ENCODE assay signal across 8 mouse cellular contexts in genomic region chr11:121203859-121204160, GRCm38 (mm10). TPM values are rescaled to one million over a fixed set of nuclear protein-coding genes. Genes with fewer than 3 reads are reported as not detected.
DNase-seq lines count a peak whose midpoint lies in the region; ATAC-seq and TF ChIP-seq lines count a peak whose summit lies in the region.

No protein-coding gene starts in this region.

- ATAC-seq in liver, embryonic 11.5 days (replicated peaks; ENCODE audit: low FRiP score) = no peak
- ATAC-seq in stomach, postnatal 0 days (ENCODE audit: low FRiP score, low TSS enrichment) = no peak

- TF ChIP-seq EP300 in stomach, postnatal 0 days (optimal IDR thresholded peaks at IDR 0.05) = no peak

- H3K9me3 ChIP-seq in liver, embryonic 11.5 days (ENCODE audit: control insufficient read depth, low read length) = no peaks in the 10 kb centered on the region
- no peaks in the 10 kb centered on the region for H3K9me3 ChIP-seq in stomach, postnatal 0 days (ENCODE audit: control insufficient read depth, low read length)

- DNase-seq in gastrocnemius, adult 2 months = no peak
- DNase-seq in gastrocnemius, adult 18-20 months (ENCODE audit: low spot score) = no peak
- no peak for DNase-seq in testis, postnatal 14 days (ENCODE audit: low spot score)
- no peak for DNase-seq in liver, embryonic 11.5 days (ENCODE audit: low spot score)
- no peak for DNase-seq in stomach, postnatal 0 days (ENCODE audit: low spot score)
- no peak for DNase-seq in right cerebral cortex, adult 18-20 months
- no peak for DNase-seq in gastrocnemius, postnatal 14 days

- no peak for TF ChIP-seq CTCF in gastrocnemius, adult 2 months (IDR thresholded peaks at IDR 0.05)
- TF ChIP-seq CTCF in testis, adult 2 months (IDR thresholded peaks at IDR 0.05; ENCODE audit: control insufficient read depth, insufficient read depth, insufficient replicate concordance, low read depth, low read length) = no peak
- no peak for TF ChIP-seq CTCF in stomach, postnatal 0 days (IDR thresholded peaks at IDR 0.05; ENCODE audit: low read depth)

- no peak for TF ChIP-seq POLR2A in testis, adult 2 months (IDR thresholded peaks at IDR 0.05; ENCODE audit: control insufficient read depth, low read depth, low read length)

- intact Hi-C loops in gastrocnemius, adult 2 months (cut with DNase I) = loop anchor here (5.0 kb wide), 2 partner anchors 152 to 187 kb away; no protein-coding TSS in a partner anchor
- intact Hi-C loops in gastrocnemius, postnatal 14 days (cut with DNase I; ENCODE audit: low total_unique reads) = no loop called here

- H3K4me2 ChIP-seq in liver, embryonic 11.5 days = peak overlapping the region; percentile 81
- peak overlapping the region; percentile 68 for H3K4me2 ChIP-seq in stomach, postnatal 0 days (replicated peaks; ENCODE audit: low read depth)

- H3K27me3 ChIP-seq in testis, adult 2 months (ENCODE audit: control insufficient read depth, insufficient read depth, low read length) = no peaks in the 10 kb centered on the region
- no peaks in the 10 kb centered on the region for H3K27me3 ChIP-seq in liver, embryonic 11.5 days (replicated peaks; ENCODE audit: control insufficient read depth, insufficient read depth, low read length)
- H3K27me3 ChIP-seq in stomach, postnatal 0 days (ENCODE audit: control insufficient read depth, insufficient read depth, low read length) = no peaks in the 10 kb centered on the region

- peak overlapping the region; percentile 94 for H3K27ac ChIP-seq in gastrocnemius, adult 2 months
- no peak overlapping the region for H3K27ac ChIP-seq in testis, adult 2 months (ENCODE audit: control insufficient read depth, insufficient read depth, low read depth, low read length)
- peak overlapping the region; percentile 52 for H3K27ac ChIP-seq in liver, embryonic 11.5 days (ENCODE audit: low read depth, low read length)
- no peak overlapping the region for H3K27ac ChIP-seq in stomach, postnatal 0 days (replicated peaks)

- peak overlapping the region; percentile 83 for H3K4me3 ChIP-seq in gastrocnemius, adult 2 months
- peak overlapping the region; percentile 85 for H3K4me3 ChIP-seq in testis, adult 2 months (ENCODE audit: control insufficient read depth, low read depth, low read length)
- H3K4me3 ChIP-seq in liver, embryonic 11.5 days (ENCODE audit: low read depth, low read length) = peak overlapping the region; percentile 70
- H3K4me3 ChIP-seq in stomach, postnatal 0 days (ENCODE audit: low read depth, low read length) = peak overlapping the region; percentile 74

- H3K36me3 ChIP-seq in testis, adult 2 months (ENCODE audit: control insufficient read depth, insufficient read depth, low read length) = no peaks in the 10 kb centered on the region
- no peaks in the 10 kb centered on the region for H3K36me3 ChIP-seq in liver, embryonic 11.5 days (ENCODE audit: control insufficient read depth, insufficient read depth, low read length)
- H3K36me3 ChIP-seq in stomach, postnatal 0 days (ENCODE audit: control insufficient read depth, insufficient read depth, low read length) = no peaks in the 10 kb centered on the region; the same call in 1 of the 2 replicates

- WGBS in liver, embryonic 11.5 days = under 1% methylated on average over 5 of the region's 5 CpGs
- WGBS in stomach, postnatal 0 days = 0% methylated on average over 5 of the region's 5 CpGs

- H3K9ac ChIP-seq in liver, embryonic 11.5 days (ENCODE audit: low read depth, low read length) = 0 out of 2 replicates have a peak overlapping the region, but pooled peaks have one; percentile 30
- no peak overlapping the region for H3K9ac ChIP-seq in stomach, postnatal 0 days (ENCODE audit: low read length)

- H3K4me1 ChIP-seq in testis, adult 2 months (ENCODE audit: control insufficient read depth, insufficient read depth, low read length) = peaks cover 8% of the 10 kb centered on the region
- peaks cover 11% of the 10 kb centered on the region for H3K4me1 ChIP-seq in liver, embryonic 11.5 days (replicated peaks; ENCODE audit: control insufficient read depth, insufficient read depth, low read length)
- no peaks in the 10 kb centered on the region for H3K4me1 ChIP-seq in stomach, postnatal 0 days (replicated peaks; ENCODE audit: control insufficient read depth, insufficient read depth)

RNA-seq across cellular contexts. Expression of gene Hexdc, which starts 0.4 kb away (rescaled TPM):
- total RNA-seq in gastrocnemius, adult 2 months (2021) = 1 to 10 TPM; 7.5 to 9.6 TPM
- 1 to 10 TPM; 5.7 to 7.1 TPM for total RNA-seq in gastrocnemius, adult 18-20 months (2021)
- polyA plus RNA-seq in testis, adult 2 months (2012; rRNA removed) = 5.2 and 6.0 TPM in 2 replicates
- 5.1 and 5.6 TPM in 2 replicates for polyA plus RNA-seq in liver, embryonic 11.5 days (2014; fragmentation: Nextera tagmentation; extraction: Ambion mirVana)
- polyA plus RNA-seq in stomach, postnatal 0 days (2015; fragmentation: Nextera tagmentation; extraction: Ambion mirVana) = 5.7 and 6.4 TPM in 2 replicates
- 1 to 10 TPM; 6.0 to 7.7 TPM for total RNA-seq in gastrocnemius, postnatal 14 days (2021)

RNA-seq across cellular contexts. Expression of gene Ogfod3, which starts 0.7 kb away (rescaled TPM):
- total RNA-seq in gastrocnemius, adult 2 months (2021) = 10 to 100 TPM; 11.4 to 14.1 TPM
- 10 to 100 TPM; 12.3 TPM for total RNA-seq in gastrocnemius, adult 18-20 months (2021)
- 2.7 and 3.1 TPM in 2 replicates for polyA plus RNA-seq in testis, adult 2 months (2012; rRNA removed)
- polyA plus RNA-seq in liver, embryonic 11.5 days (2014; fragmentation: Nextera tagmentation; extraction: Ambion mirVana) = 21.7 and 23.4 TPM in 2 replicates
- 22.2 and 23.3 TPM in 2 replicates for polyA plus RNA-seq in stomach, postnatal 0 days (2015; fragmentation: Nextera tagmentation; extraction: Ambion mirVana)
- total RNA-seq in gastrocnemius, postnatal 14 days (2021) = 10 to 100 TPM; 10.0 to 12.0 TPM

RNA-seq across cellular contexts. Expression of gene Cybc1, which starts 25.3 kb away (rescaled TPM):
- total RNA-seq in gastrocnemius, adult 2 months (2021) = 1 to 10 TPM; 3.3 to 3.6 TPM
- 1 to 10 TPM; 2.6 to 2.9 TPM for total RNA-seq in gastrocnemius, adult 18-20 months (2021)
- polyA plus RNA-seq in testis, adult 2 months (2012; rRNA removed) = 7.8 and 8.7 TPM in 2 replicates
- polyA plus RNA-seq in liver, embryonic 11.5 days (2014; fragmentation: Nextera tagmentation; extraction: Ambion mirVana) = 35.1 and 38.2 TPM in 2 replicates
- polyA plus RNA-seq in stomach, postnatal 0 days (2015; fragmentation: Nextera tagmentation; extraction: Ambion mirVana) = 26.9 and 27.4 TPM in 2 replicates
- 1 to 10 TPM; 4.4 to 5.6 TPM for total RNA-seq in gastrocnemius, postnatal 14 days (2021)

RNA-seq across cellular contexts. Expression of gene Narf, which starts 33.2 kb away (rescaled TPM):
- 100 to 1,000 TPM; 106 to 133 TPM for total RNA-seq in gastrocnemius, adult 2 months (2021)
- 100 to 1,000 TPM in 1 of 2 experiments, 10 to 100 TPM in 1; 75.8 to 117 TPM for total RNA-seq in gastrocnemius, adult 18-20 months (2021)
- 8.2 and 8.9 TPM in 2 replicates for polyA plus RNA-seq in testis, adult 2 months (2012; rRNA removed)
- 81.5 and 89.4 TPM in 2 replicates for polyA plus RNA-seq in liver, embryonic 11.5 days (2014; fragmentation: Nextera tagmentation; extraction: Ambion mirVana)
- polyA plus RNA-seq in stomach, postnatal 0 days (2015; fragmentation: Nextera tagmentation; extraction: Ambion mirVana) = 19.3 and 19.8 TPM in 2 replicates
- 10 to 100 TPM; 40.9 to 56.1 TPM for total RNA-seq in gastrocnemius, postnatal 14 days (2021)

RNA-seq across cellular contexts. Expression of gene Uts2r, which starts 43.7 kb away (rescaled TPM):
- total RNA-seq in gastrocnemius, adult 2 months (2021) = 1 to 10 TPM; 1.4 to 3.1 TPM
- 1 to 10 TPM in 1 of 2 experiments, under 1 TPM in 1; 0.62 to 1.0 TPM for total RNA-seq in gastrocnemius, adult 18-20 months (2021)
- polyA plus RNA-seq in testis, adult 2 months (2012; rRNA removed) = 0.31 and 0.35 TPM in 2 replicates
- not detected in 2 replicates for polyA plus RNA-seq in liver, embryonic 11.5 days (2014; fragmentation: Nextera tagmentation; extraction: Ambion mirVana)
- polyA plus RNA-seq in stomach, postnatal 0 days (2015; fragmentation: Nextera tagmentation; extraction: Ambion mirVana) = not detected in 2 replicates
- total RNA-seq in gastrocnemius, postnatal 14 days (2021) = 1 to 10 TPM; 1.6 to 2.1 TPM

Comparison
In these comparisons a context has a peak if more than half of its experiments do, and no peak if none do; other contexts are left out.
1. H3K27ac ChIP-seq: peak in gastrocnemius, adult 2 months (single experiment) and liver, embryonic 11.5 days (single experiment); none in testis, adult 2 months (single experiment) and stomach, postnatal 0 days (single experiment).
2. Peak in every context shown above with its lines, with median percentiles within 50 percentile points of each other: H3K4me3 ChIP-seq.